Mouse (Mus musculus): ENCODE results near the gene Ntn5. TPM values are rescaled to one million over a fixed set of nuclear protein-coding genes. Genes with fewer than 3 reads are reported as not detected.
A peak's percentile ranks its signal among the peaks of the same experiment; 100 is the strongest.

The Ntn5 gene
- polyA plus RNA-seq, 1 experiment from 2014 or later, result 1.6 TPM

GRCm38 (mm10) chr7:45689099-45689498, 5.3 kb downstream of the Ntn5 start:
- no peak for ATAC-seq (ENCODE audit: low FRiP score, low read depth)
- H3K27ac ChIP-seq (replicated peaks), result no peak overlapping the region
- H3K9me3 ChIP-seq, result no peaks in the 10 kb centered on the region
- H3K4me1 ChIP-seq (replicated peaks), result peaks cover 5% of the 10 kb centered on the region; the same call in 1 of the 2 replicates
- no peak overlapping the region for H3K9ac ChIP-seq
- H3K4me2 ChIP-seq, result no peak overlapping the region
- H3K27me3 ChIP-seq, result no peaks in the 10 kb centered on the region
- no peak overlapping the region for H3K4me3 ChIP-seq
- no peaks in the 10 kb centered on the region for H3K36me3 ChIP-seq
- 67% methylated on average over 6 of the region's 6 CpGs for WGBS

GRCm38 (mm10) chr7:45689800-45690199, 6.0 kb downstream of the Ntn5 start:
- no peaks in the 10 kb centered on the region for H3K27me3 ChIP-seq
- H3K4me2 ChIP-seq, result no peak overlapping the region
- no peak overlapping the region for H3K4me3 ChIP-seq
- no peaks in the 10 kb centered on the region for H3K36me3 ChIP-seq
- H3K9me3 ChIP-seq, result no peaks in the 10 kb centered on the region
- no peak overlapping the region for H3K9ac ChIP-seq
- peaks cover 5% of the 10 kb centered on the region; the same call in 1 of the 2 replicates for H3K4me1 ChIP-seq (replicated peaks)
- WGBS, result 82% methylated on average over 11 of the region's 11 CpGs
- ATAC-seq (ENCODE audit: low FRiP score, low read depth), result no peak
- no peak overlapping the region for H3K27ac ChIP-seq (replicated peaks)

GRCm38 (mm10) chr7:45692364-45692763, 8.5 kb downstream of the Ntn5 start:
- Histone ChIP-seq H3K36me3 (no peaks in the 10 kb centered on the region), H3K4me3 (no peak overlapping the region), H3K27ac (replicated peaks) (no peak overlapping the region), H3K4me2 (no peak overlapping the region), H3K9ac (no peak overlapping the region), H3K4me1 (replicated peaks) (no peaks in the 10 kb centered on the region), H3K27me3 (no peaks in the 10 kb centered on the region), H3K9me3 (no peaks in the 10 kb centered on the region)
- no peak for ATAC-seq (ENCODE audit: low FRiP score, low read depth)
- 83% methylated on average over 2 of the region's 2 CpGs for WGBS

GRCm38 (mm10) chr7:45693921-45694591, 10.2 kb downstream of the Ntn5 start, which contains the start of gene Sec1:
Gene Sec1 (minus strand): TSS chr7:45694402.
- Histone ChIP-seq H3K4me1 (replicated peaks) (peaks cover under 1% of the 10 kb centered on the region; the same call in 1 of the 2 replicates), H3K9me3 (no peaks in the 10 kb centered on the region), H3K4me2 (no peak within 1 kb of the TSS), H3K27ac (replicated peaks) (no peak within 1 kb of the TSS), H3K27me3 (no peaks in the 10 kb centered on the region), H3K36me3 (no peaks in the 10 kb centered on the region), H3K9ac (no peak within 1 kb of the TSS), H3K4me3 (no peak within 1 kb of the TSS)
- no peak for ATAC-seq (ENCODE audit: low FRiP score, low read depth)
- 89% methylated on average over 50 of the region's 50 CpGs for WGBS

GRCm38 (mm10) chr7:45695098-45695497, 11.3 kb downstream of the Ntn5 start:
- Histone ChIP-seq H3K9ac (no peak overlapping the region), H3K4me3 (no peak overlapping the region), H3K9me3 (no peaks in the 10 kb centered on the region), H3K27ac (replicated peaks) (no peak overlapping the region), H3K4me1 (replicated peaks) (peaks cover 10% of the 10 kb centered on the region), H3K36me3 (no peaks in the 10 kb centered on the region), H3K4me2 (no peak overlapping the region), H3K27me3 (no peaks in the 10 kb centered on the region)
- WGBS, result 17% methylated on average over 6 of the region's 6 CpGs
- no peak for ATAC-seq (ENCODE audit: low FRiP score, low read depth)

GRCm38 (mm10) chr7:45697894-45698293, 14.1 kb downstream of the Ntn5 start:
- Histone ChIP-seq H3K4me2 (no peak overlapping the region), H3K36me3 (no peaks in the 10 kb centered on the region), H3K9ac (no peak overlapping the region), H3K4me1 (replicated peaks) (peaks cover 32% of the 10 kb centered on the region), H3K9me3 (no peaks in the 10 kb centered on the region), H3K27me3 (no peaks in the 10 kb centered on the region), H3K4me3 (no peak overlapping the region), H3K27ac (replicated peaks) (no peak overlapping the region)
- no peak for ATAC-seq (ENCODE audit: low FRiP score, low read depth)
- WGBS, result 80% methylated on average over 7 of the region's 7 CpGs

- Histone ChIP-seq H3K4me2 (peak within 1 kb of the TSS; percentile 95), H3K4me3 (peak within 1 kb of the TSS; percentile 53), H3K36me3 (no peaks in the 10 kb centered on the region), H3K27me3 (no peaks in the 10 kb centered on the region), H3K27ac (replicated peaks) (peak within 1 kb of the TSS; percentile 88), H3K4me1 (replicated peaks) (peaks cover 48% of the 10 kb centered on the region), H3K9ac (peak within 1 kb of the TSS; percentile 74), H3K9me3 (no peaks in the 10 kb centered on the region)
- no peak for ATAC-seq (ENCODE audit: low FRiP score, low read depth)
- WGBS, result under 1% methylated on average over 33 of the region's 36 CpGs
Observed at GRCm38 (mm10) chr7:45699523-45700141, 15.8 kb downstream of the Ntn5 start, which contains the start of gene Car11. Gene Car11 (plus strand): TSS chr7:45699843.

- no peaks in the 10 kb centered on the region for H3K9me3 ChIP-seq
- peak overlapping the region; percentile 53 for H3K4me3 ChIP-seq
- H3K36me3 ChIP-seq, result no peaks in the 10 kb centered on the region
- H3K9ac ChIP-seq, result peak overlapping the region; percentile 74
- H3K4me2 ChIP-seq, result peak overlapping the region; percentile 95
- no peaks in the 10 kb centered on the region for H3K27me3 ChIP-seq
- ATAC-seq (ENCODE audit: low FRiP score, low read depth), result no peak
- under 1% methylated on average over 19 of the region's 20 CpGs for WGBS
- H3K27ac ChIP-seq (replicated peaks), result peak overlapping the region; percentile 88
- peaks cover 52% of the 10 kb centered on the region for H3K4me1 ChIP-seq (replicated peaks)
Observed at GRCm38 (mm10) chr7:45700301-45701015, 16.6 kb downstream of the Ntn5 start.

GRCm38 (mm10) chr7:45701072-45701471, 17.2 kb downstream of the Ntn5 start:
- peak overlapping the region; percentile 45 for H3K9ac ChIP-seq
- H3K27me3 ChIP-seq, result no peaks in the 10 kb centered on the region
- peak overlapping the region; percentile 53 for H3K4me3 ChIP-seq
- ATAC-seq (ENCODE audit: low FRiP score, low read depth), result no peak
- no peaks in the 10 kb centered on the region for H3K9me3 ChIP-seq
- peak overlapping the region; percentile 95 for H3K4me2 ChIP-seq
- H3K4me1 ChIP-seq (replicated peaks), result peaks cover 58% of the 10 kb centered on the region
- no peaks in the 10 kb centered on the region for H3K36me3 ChIP-seq
- 28% methylated on average over 11 of the region's 11 CpGs for whole genome bisulfite sequencing
- peak overlapping the region; percentile 88 for H3K27ac ChIP-seq (replicated peaks)

GRCm38 (mm10) chr7:45701607-45702006, 17.8 kb downstream of the Ntn5 start:
- peak overlapping the region; percentile 95 for H3K4me2 ChIP-seq
- WGBS, result 88% methylated on average over 11 of the region's 11 CpGs
- H3K4me3 ChIP-seq, result peak overlapping the region; percentile 53; the same call in 1 of the 2 replicates
- no peak overlapping the region for H3K9ac ChIP-seq
- ATAC-seq (ENCODE audit: low FRiP score, low read depth), result no peak
- H3K4me1 ChIP-seq (replicated peaks), result peaks cover 63% of the 10 kb centered on the region
- H3K36me3 ChIP-seq, result no peaks in the 10 kb centered on the region
- H3K9me3 ChIP-seq, result no peaks in the 10 kb centered on the region
- no peaks in the 10 kb centered on the region for H3K27me3 ChIP-seq
- H3K27ac ChIP-seq (replicated peaks), result no peak overlapping the region

- ATAC-seq (ENCODE audit: low FRiP score, low read depth), result no peak
- Histone ChIP-seq H3K4me1 (replicated peaks) (peaks cover 71% of the 10 kb centered on the region), H3K9ac (no peak overlapping the region), H3K36me3 (no peaks in the 10 kb centered on the region), H3K27ac (replicated peaks) (no peak overlapping the region), H3K27me3 (no peaks in the 10 kb centered on the region), H3K9me3 (no peaks in the 10 kb centered on the region), H3K4me2 (0 out of 2 replicates have a peak overlapping the region, but pooled peaks have one; percentile 98), H3K4me3 (no peak overlapping the region)
- WGBS, result 91% methylated on average over 11 of the region's 11 CpGs
Observed at GRCm38 (mm10) chr7:45702316-45702715, 18.5 kb downstream of the Ntn5 start.

All from hindbrain, embryonic 15.5 days (tissue).